Mouse (Mus musculus) adrenal gland, postnatal 4 days (tissue): ENCODE measurements around the gene Gfm2. TPM values are rescaled to one million over a fixed set of nuclear protein-coding genes. Genes with fewer than 3 reads are reported as not detected.

ENCODE experiments used
- DNase-seq, 2 experiments: peaks; one replicate each; pipeline ENCODE4 v3.0.0; 2021 to 2022; ENCODE audit warnings: low spot score in 2 of 2, mixed read lengths in 2 of 2
- total RNA-seq, 2 experiments: library from RNA; stranded (reverse); gene quantifications; 2 replicates each; pipeline ENCODE4 v1.2.3; 2021

Gfm2 gene
- total RNA-seq, 2 experiments from 2014 or later, result 30.9 to 33.9 TPM

GRCm38 (mm10) chr13:97186346-97186745 is 48.6 kb downstream of the Gfm2 start:
- no peak for DNase-seq

GRCm38 (mm10) chr13:97187693-97188092 is 50.0 kb downstream of the Gfm2 start:
- DNase-seq, result no peak

DNA sequence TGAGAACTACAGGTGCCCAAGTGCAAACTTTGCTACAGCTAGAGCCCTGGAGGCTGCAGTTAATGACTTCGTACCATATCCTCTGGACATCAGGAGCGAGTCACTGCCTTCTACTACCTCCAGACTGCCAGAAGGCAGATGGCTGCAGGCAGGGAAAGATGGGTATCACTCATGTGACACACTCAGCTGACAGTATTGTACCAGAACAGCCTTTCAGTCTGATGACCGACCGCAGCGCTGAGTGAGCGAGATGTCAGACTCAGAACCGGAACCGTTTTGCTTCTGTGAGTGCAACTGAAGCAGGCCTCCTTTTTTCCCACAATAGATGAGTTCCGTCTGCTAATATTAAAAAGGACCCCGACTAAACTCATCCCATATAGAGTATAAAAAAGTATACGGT is 54.9 kb downstream of the Gfm2 start:
- no peak for DNase-seq

DNA sequence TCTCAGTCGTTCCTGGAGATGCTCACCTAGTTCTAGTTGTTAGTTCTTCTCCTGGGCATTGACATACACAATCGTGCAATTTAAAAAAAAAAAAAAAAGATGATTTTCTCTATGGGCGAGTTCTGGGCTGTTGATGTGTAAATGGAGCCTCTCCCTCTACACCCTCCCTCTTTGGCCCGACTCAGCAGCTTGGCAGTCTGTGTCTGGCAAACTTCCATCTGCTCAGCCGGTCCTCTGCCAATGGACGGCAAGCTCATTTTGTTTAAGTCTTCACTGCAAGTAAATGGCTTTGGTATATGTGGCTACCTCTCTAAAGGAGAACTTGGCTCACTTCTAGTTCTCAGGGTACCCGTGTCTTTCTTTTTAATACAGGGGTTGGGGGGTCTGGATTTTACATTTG is 55.7 kb downstream of the Gfm2 start:
- DNase-seq, result no peak

- no peak for DNase-seq
Observed at GRCm38 (mm10) chr13:97196186-97196924, 58.6 kb downstream of the Gfm2 start.

DNA sequence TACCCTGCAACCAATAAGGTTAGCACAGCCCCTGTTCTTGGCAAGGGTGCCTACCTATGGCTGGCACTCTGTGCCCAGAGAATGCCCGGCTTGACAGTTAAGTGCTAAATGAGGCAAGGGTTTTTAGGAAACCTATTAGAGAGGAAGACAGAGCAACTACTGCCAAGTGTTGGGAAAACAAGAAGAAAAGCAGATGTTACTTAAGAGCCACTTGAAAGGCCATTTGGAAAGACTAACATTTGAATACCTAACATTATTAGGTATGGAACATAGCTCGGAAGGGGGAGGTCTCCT is 59.1 kb downstream of the Gfm2 start:
- DNase-seq, result no peak

GRCm38 (mm10) chr13:97197932-97198562 is 60.3 kb downstream of the Gfm2 start, which contains the start of gene Hexb:
Hexb (minus strand) TSS chr13:97198357.
- peak; percentile 78 to 88 for DNase-seq

- DNase-seq, result no peak
Observed at GRCm38 (mm10) chr13:97199123-97199522, 61.4 kb downstream of the Gfm2 start.

- DNase-seq, result no peak
Observed at GRCm38 (mm10) chr13:97201076-97201475, 63.3 kb downstream of the Gfm2 start.

DNA sequence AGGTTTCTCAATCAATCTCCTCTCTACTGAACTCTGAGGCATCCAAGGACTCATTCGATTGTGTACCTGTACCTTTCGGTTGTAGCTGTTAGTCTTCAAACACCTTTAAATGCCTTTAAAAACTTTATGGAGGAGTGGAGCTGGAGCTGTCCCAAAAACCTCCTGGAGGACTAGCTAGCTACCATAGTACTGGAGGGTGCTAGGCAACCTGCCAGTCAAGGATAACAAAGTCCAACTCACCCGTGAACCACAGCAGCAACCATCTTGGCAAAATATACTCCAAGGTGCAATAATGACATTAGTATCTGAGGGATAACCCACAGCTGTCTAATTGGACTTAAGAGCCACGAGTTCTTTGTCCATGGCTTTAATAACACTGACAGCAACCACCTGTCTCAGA is 64.2 kb downstream of the Gfm2 start:
- no peak for DNase-seq

GRCm38 (mm10) chr13:97205052-97205701 is 67.4 kb downstream of the Gfm2 start:
- peak; percentile 55 to 65 for DNase-seq

DNA sequence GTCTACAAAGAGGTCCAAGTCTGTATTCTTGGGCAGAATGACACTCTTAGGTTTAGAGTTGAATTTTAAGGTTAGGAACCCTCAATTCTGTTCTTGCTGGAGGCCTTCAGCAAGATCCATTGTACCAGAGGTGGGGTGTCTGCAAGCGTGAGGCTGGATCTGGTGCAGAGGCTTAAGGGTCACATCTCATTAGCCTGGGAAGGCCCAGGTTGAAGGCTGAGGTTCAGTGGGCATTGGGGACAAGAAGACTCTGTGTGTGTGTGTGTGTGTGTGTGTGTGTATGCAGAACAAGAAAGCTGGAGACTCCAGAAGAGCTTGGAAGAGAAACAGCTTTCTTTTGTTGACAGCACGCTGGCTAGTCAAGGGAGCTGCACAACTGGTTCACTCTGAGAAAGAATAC is 68.3 kb downstream of the Gfm2 start:
- no peak for DNase-seq

GRCm38 (mm10) chr13:97207472-97208111 is 69.9 kb downstream of the Gfm2 start:
- DNase-seq, result no peak

- no peak for DNase-seq
Observed at GRCm38 (mm10) chr13:97208112-97208478, 70.4 kb downstream of the Gfm2 start.

GRCm38 (mm10) chr13:97208500-97209010 is 70.8 kb downstream of the Gfm2 start:
- no peak for DNase-seq

DNA sequence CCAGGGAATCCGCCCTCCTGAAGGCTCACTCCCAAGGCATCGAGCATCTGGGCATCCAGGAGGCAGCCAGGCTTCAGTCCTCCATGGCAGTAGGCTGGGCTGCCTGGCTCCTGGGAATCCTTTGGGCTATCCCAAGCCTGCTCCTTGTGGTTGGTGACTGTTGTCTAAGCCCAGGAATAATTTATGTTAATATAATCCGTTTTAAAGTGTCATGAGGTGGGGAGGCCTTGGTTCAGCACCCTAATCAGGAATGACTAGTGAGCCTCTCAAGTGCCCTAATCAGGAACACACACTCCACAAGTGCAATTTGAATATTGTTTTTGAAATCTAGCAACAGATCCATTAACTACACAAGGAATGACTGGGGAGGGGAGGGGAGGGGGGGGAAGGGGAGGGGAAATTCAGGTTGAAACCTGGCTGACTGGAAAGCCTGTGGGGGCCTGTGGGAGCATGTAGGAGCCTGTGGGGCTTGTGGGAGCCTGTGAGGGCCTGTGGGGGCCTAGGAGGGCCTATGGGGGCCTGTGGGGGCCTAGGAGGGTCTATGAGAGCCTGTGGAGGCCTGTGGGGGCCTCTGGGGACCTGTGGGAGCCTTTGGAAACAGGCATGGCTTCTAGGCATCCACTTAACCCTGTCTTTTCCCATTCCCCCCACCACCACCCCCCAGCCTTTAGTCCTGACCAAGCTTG is 77.0 kb downstream of the Gfm2 start:
- no peak for DNase-seq

- no peak for DNase-seq
Observed at GRCm38 (mm10) chr13:97215563-97215962, 77.8 kb downstream of the Gfm2 start.

DNA sequence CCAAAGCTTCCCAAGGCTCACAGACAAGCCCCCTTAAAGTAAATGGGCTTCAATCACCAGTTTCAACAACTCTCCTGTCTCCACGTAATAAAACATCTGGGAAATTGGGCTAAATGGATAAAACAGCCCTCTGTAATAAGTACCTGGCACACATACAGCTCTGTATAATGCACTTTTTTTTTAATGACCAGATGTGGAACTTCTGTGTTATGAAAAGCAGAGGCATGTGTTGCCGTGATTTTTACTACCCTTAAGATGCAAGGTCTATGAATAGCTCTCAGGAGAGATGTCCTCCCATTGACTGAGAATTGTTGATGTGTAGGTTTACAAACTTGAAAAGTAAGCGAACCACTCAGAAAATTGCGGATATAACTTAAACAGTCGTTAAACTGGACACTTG is 78.5 kb downstream of the Gfm2 start:
- no peak for DNase-seq

- DNase-seq, result no peak
Observed at GRCm38 (mm10) chr13:97220022-97220421, 82.3 kb downstream of the Gfm2 start.

GRCm38 (mm10) chr13:97223856-97224255 is 86.1 kb downstream of the Gfm2 start:
- DNase-seq, result no peak

GRCm38 (mm10) chr13:97224341-97224982 is 86.7 kb downstream of the Gfm2 start:
- no peak for DNase-seq
